Mouse (Mus musculus): ENCODE measurements around the gene Cldnd1.

Gene Cldnd1

GRCm38 (mm10) chr16:58708601-58709475 lies 18.9 kb upstream of the Cldnd1 start:
- no peak for DNase-seq

GRCm38 (mm10) chr16:58709536-58709935 lies 18.2 kb upstream of the Cldnd1 start:
- DNase-seq = no peak

- no peak for DNase-seq
Observed at GRCm38 (mm10) chr16:58712221-58712620, 15.5 kb upstream of the Cldnd1 start.

- DNase-seq = no peak
Observed at GRCm38 (mm10) chr16:58713128-58713527, 14.6 kb upstream of the Cldnd1 start.

- no peak for DNase-seq
Observed at GRCm38 (mm10) chr16:58715018-58715417, 12.7 kb upstream of the Cldnd1 start.

- DNase-seq = no peak
Observed at GRCm38 (mm10) chr16:58718666-58719120, 9.0 kb upstream of the Cldnd1 start, which contains the start of gene Gpr15. Gene Gpr15, minus strand, starts transcription at chr16:58719070.

- no peak for DNase-seq
Observed at GRCm38 (mm10) chr16:58722292-58722691, 5.4 kb upstream of the Cldnd1 start.

GRCm38 (mm10) chr16:58726680-58727476 lies 832 bp upstream of the Cldnd1 start:
- no peak for DNase-seq

- no peak for DNase-seq
Observed at GRCm38 (mm10) chr16:58728176-58728671, 514 bp downstream of the Cldnd1 start.

GRCm38 (mm10) chr16:58738205-58738604 lies 10.5 kb downstream of the Cldnd1 start:
- no peak for DNase-seq

- no peak for DNase-seq
Observed at GRCm38 (mm10) chr16:58738800-58739199, 11.1 kb downstream of the Cldnd1 start.

GRCm38 (mm10) chr16:58740751-58741150 lies 13.0 kb downstream of the Cldnd1 start:
- DNase-seq = no peak

GRCm38 (mm10) chr16:58746715-58747114 lies 19.0 kb downstream of the Cldnd1 start:
- no peak for DNase-seq

GRCm38 (mm10) chr16:58751314-58751713 lies 23.6 kb downstream of the Cldnd1 start:
- no peak for DNase-seq

GRCm38 (mm10) chr16:58756191-58756590 lies 28.5 kb downstream of the Cldnd1 start:
- DNase-seq = no peak

- DNase-seq = no peak
Observed at GRCm38 (mm10) chr16:58763076-58763475, 35.4 kb downstream of the Cldnd1 start, which contains the start of gene Olfr172. Gene Olfr172, minus strand, starts transcription at chr16:58763176.
